Mouse (Mus musculus): Measurements from ENCODE around the gene 1700034J05Rik. TPM values are rescaled to one million over a fixed set of nuclear protein-coding genes. Genes with fewer than 3 reads are reported as not detected.

Gene 1700034J05Rik
- polyA plus RNA-seq (2015; fragmentation: Nextera tagmentation; extraction: Ambion mirVana), result not detected in 2 replicates

GRCm38 (mm10) chr6:146954258-146954657 is at the start of gene 1700034J05Rik:
Gene 1700034J05Rik (minus strand): TSS chr6:146954422.

Other genes with a start within 250 kb of the 1700034J05Rik start
- 7.2 and 8.4 TPM in 2 replicates for gene Stk38l, start 229.4 kb downstream of the 1700034J05Rik start, polyA plus RNA-seq (2015; fragmentation: Nextera tagmentation; extraction: Ambion mirVana)
- gene Arntl2, start 158.4 kb downstream of the 1700034J05Rik start, polyA plus RNA-seq (2015; fragmentation: Nextera tagmentation; extraction: Ambion mirVana), result 2.0 and 2.1 TPM in 2 replicates
- gene Smco2, start 104.3 kb downstream of the 1700034J05Rik start, polyA plus RNA-seq (2015; fragmentation: Nextera tagmentation; extraction: Ambion mirVana), result not detected in 2 replicates
- 22.7 and 24.3 TPM in 2 replicates for gene Ppfibp1, start 65.9 kb downstream of the 1700034J05Rik start, polyA plus RNA-seq (2015; fragmentation: Nextera tagmentation; extraction: Ambion mirVana)
- gene Rep15, start 78.2 kb upstream of the 1700034J05Rik start, polyA plus RNA-seq (2015; fragmentation: Nextera tagmentation; extraction: Ambion mirVana), result 0.36 and 0.38 TPM in 2 replicates
- 132 and 148 TPM in 2 replicates for gene Mrps35, start 88.3 kb upstream of the 1700034J05Rik start, polyA plus RNA-seq (2015; fragmentation: Nextera tagmentation; extraction: Ambion mirVana)
- 0.19 and 0.38 TPM in 2 replicates for gene Mansc4, start 132.6 kb upstream of the 1700034J05Rik start, polyA plus RNA-seq (2015; fragmentation: Nextera tagmentation; extraction: Ambion mirVana)
- 2.5 and 2.8 TPM in 2 replicates for gene Klhl42, start 137.0 kb upstream of the 1700034J05Rik start, polyA plus RNA-seq (2015; fragmentation: Nextera tagmentation; extraction: Ambion mirVana)